Mouse (Mus musculus) kidney, postnatal 10 days (tissue): Measurements from ENCODE around the gene Dennd2c.
"Not testable (repeated sequence)": the region's sequence is repeated elsewhere in the genome, so short reads cannot be mapped to it uniquely, and the experiment has no call there.

Experiments
- DNase-seq: peaks from one replicate; pipeline ENCODE4 v3.0.0; 2021; ENCODE audit warnings: mixed read lengths

Dennd2c gene

GRCm38 (mm10) chr3:103171505-103172267 lies 69.3 kb downstream of the Dennd2c start, which contains the start of gene Bcas2:
TSS of gene Bcas2 (plus strand) at chr3:103171655.
- peak; percentile 100 for DNase-seq

DNA sequence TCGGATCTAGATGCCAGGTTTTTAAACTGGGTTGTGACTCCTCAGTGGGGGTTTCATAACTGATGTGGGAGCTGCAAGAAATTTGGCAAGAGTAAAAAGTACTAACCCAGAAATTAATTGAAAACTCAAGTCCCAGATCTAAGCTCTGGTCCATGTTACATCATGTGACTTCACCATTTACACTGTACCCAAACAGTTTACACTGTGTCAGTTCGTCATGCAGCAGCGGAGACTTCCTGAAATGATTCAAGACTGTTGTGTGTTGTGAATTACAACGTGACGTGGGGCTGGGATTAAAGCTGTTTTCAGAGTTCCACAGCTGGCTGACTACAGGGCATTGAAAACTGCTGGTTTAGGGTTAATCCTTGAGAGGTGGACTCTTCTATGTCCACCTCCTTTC lies 70.2 kb downstream of the Dennd2c start:
- no peak for DNase-seq

GRCm38 (mm10) chr3:103176740-103177139 lies 74.3 kb downstream of the Dennd2c start:
- no peak for DNase-seq

- no peak for DNase-seq
These were observed 77.1 kb downstream of the Dennd2c start for GRCm38 (mm10) chr3:103179527-103179926.

DNA sequence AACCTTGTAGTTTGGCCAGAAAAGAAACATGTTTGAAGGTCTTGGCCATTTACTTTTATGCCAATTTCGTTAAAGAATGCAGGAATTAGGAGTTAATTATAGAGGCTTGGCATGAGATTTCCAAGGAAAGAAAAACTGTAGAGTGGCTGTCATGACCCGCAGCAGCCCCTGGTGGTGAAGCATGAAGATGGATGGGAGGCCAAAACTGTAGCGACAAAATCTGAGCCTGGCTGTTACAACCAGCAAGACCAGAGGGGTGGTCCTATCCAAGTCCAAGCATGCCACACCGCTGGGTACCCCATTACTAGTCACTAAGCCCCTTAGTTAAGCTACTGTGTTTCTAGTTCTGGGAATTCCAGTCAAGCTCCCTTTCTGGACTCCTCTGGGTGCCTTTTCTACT lies 78.8 kb downstream of the Dennd2c start:
- no peak for DNase-seq

GRCm38 (mm10) chr3:103182821-103183220 lies 80.4 kb downstream of the Dennd2c start:
- DNase-seq, result no peak

DNA sequence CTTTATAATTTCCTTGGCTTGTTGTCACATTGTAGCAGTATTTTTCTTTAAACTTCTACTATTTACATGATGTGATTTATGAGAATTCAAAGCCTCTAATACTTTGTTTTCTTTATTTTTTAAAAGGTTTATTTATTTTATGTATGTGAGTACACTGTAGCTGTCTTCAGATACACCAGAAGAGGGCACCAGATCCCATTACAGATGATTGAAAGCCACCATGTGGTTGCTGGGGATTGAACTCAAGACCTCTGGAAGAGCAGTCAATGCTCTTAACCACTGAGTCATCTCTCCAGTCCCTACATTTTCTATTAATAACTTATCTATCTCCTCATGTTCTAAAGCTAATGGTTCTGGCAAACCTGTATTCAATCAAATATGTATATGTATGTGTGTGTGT lies 82.1 kb downstream of the Dennd2c start:
- DNase-seq, result not testable (repeated sequence)

DNA sequence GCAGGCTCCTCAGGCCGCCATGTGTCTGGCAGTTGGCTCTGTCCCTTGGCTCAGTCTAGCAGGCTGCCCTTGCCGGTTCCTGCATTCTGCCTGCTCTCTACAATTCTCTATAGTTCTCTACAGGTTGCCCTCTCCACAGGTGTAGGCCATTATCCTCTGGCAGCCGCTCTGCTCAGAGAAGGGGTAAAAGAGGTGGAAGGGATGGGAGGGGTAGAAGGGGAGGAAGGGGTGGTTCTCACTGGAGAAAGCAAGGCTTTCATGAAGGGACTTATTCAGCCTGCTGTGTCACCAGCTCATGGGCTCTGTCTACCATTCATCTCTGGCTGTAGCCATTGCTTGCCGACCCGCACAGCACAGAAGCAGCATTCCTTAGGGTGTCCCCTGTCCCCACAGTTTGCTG lies 86.0 kb downstream of the Dennd2c start:
- no peak for DNase-seq

DNA sequence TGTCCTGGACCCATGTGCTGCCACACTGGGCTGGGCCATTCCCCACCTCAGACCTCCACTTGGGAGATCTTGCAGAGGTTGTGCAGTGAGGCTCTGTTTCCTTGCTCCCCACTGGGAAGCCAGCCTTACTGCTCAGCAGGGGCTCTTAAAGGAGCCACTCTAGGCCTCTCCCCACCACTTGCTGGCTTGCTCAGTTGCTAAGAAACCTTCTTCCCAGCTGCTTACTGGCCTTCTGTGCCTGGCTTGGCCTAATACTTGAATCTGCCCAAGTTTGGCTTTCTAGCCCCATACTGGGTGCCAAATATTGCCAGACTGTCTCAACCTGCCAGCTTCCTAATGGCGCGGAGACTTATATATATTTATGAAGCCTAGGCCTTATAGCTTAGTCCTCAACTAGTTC lies 86.5 kb downstream of the Dennd2c start:
- no peak for DNase-seq

DNA sequence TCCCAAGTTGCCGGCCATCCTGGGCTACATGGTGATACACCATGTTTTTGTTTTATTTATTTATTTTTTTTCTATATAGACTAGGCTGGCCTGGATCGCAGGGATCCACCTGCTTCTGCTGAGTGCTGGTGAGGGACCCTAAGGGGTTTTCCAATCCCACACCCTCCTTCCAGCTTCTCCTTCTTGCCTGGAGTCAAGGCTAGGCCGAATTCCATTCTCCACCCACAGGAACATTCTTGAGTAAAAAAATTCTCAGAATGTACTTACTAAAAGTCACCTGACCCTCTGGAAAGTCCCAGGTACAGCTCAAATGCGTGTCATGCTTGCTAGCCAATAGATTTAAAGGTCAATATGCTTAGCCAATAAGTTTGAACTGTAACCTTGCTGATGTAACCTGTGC lies 89.8 kb downstream of the Dennd2c start:
- no peak for DNase-seq

DNA sequence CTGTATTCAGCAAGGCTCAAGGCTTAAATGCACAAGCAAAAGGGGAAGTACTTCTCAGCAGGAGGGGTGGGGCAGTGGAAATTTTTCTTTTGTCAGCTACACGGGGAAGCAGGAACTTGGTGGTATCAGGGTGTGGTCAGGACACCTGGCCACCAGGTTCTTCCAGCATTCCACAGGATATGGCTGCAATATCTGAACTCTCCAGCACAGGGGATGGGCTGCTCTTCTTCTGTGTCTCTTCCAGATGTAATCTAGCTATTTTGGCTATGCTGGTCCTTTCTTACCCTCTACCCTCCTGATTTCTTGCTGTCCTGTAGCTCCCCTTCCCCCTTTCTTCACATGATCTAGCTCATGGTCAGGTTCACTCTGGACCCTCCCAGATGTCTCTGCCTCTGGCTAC lies 90.8 kb downstream of the Dennd2c start:
- DNase-seq, result no peak

- DNase-seq, result no peak
These were observed 94.0 kb downstream of the Dennd2c start for GRCm38 (mm10) chr3:103196320-103196823.

DNA sequence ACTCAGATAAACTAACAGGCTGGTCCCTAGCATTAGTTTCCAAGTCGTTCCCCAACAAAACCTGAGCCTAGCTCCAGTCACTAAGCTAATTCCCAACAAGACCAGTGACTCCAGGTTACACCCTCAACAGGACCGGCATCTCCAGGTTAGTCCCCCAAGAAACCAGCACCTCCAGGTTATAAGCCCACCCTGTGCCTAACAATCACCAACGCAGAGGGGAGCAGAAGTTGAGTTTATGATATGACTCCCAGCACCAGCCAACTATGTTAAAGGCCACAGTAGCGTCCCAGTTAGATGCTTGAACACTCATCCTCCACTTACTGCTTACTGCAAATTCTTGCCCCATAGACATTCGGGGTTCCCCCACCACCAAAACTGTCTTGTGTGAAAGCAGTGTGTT lies 97.0 kb downstream of the Dennd2c start:
- no peak for DNase-seq

- not testable (repeated sequence) for DNase-seq
These were observed 98.7 kb downstream of the Dennd2c start for GRCm38 (mm10) chr3:103201105-103201504.

GRCm38 (mm10) chr3:103203554-103203953 lies 101.2 kb downstream of the Dennd2c start:
- no peak for DNase-seq

GRCm38 (mm10) chr3:103204445-103204844 lies 102.0 kb downstream of the Dennd2c start:
- no peak for DNase-seq

DNA sequence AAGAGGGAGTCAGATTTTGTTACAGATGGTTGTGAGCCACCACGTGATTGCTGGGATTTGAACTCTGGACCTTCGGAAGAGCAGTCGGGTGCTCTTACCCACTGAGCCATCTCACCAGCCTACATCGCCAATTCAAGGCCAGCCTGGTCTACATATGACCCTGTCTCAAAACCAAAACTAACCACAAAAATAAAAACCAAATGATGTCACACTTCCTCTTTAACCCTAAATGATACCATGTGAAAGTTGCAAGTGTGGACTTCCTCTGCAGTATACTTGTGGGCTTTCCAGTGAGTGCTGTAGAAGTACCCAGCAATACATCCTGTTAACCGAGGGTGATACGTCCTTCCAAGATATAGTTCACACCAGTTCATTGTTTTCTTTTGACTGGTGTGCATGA lies 104.0 kb downstream of the Dennd2c start:
- no peak for DNase-seq

DNA sequence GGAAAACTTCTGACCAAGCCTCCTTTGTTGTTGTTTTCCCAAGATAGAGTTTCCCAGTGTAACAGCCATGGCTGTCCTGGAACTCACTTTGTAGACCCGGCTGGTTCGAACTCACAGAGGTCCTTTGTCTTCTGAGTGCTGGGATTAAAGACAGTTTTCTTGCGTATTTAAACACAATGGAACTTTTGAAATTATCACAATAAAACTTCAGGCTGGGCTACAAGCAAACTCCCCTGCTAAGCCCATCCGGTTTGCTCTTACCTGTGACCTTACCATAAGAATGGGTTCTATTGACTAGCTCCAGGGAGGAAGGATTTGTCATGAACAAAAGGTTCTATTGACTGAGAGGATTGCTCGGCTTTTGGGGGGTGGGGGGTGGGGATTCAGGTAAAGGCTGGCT lies 105.3 kb downstream of the Dennd2c start:
- no peak for DNase-seq

DNA sequence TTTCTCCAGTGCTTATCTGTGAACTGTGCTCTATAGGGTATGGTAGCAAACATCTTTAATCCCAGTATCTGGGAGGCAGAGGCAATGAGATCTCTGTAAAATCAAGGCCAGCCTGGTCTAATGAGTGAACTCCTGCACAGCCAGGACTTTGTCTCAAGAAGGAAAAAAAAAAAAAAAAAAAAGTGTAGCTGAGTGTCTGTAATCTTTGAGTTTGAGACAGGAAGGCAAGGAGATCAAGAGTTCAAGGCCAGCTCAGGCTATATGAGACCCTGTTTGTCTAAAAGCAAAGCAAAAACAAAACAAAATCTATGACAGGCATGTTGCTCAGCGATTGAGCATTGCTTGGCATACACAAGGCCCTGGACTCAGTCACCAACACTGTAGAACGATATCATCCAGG lies 105.8 kb downstream of the Dennd2c start:
- no peak for DNase-seq

- DNase-seq, result no peak
These were observed 108.7 kb downstream of the Dennd2c start for GRCm38 (mm10) chr3:103211101-103211500.

DNA sequence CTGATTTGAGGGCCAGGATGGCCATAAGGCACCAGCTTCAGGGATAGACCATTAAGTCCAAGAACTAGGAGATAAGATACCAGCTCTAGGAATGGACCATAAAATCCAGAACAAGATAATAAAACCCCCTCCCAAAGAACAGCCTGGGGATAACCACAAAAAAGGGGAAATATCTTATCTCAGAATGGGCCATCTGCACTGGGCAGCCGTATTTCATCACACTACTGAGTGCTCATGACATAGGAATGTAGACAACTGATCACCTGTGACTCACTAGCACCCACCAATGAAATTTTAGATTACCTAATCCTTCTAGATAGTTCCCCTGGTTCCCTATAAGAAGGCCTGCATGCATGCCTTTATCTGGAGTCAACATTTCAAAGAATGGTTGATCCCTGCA lies 109.7 kb downstream of the Dennd2c start:
- DNase-seq, result no peak

- DNase-seq, result no peak
These were observed 111.1 kb downstream of the Dennd2c start for GRCm38 (mm10) chr3:103213537-103213936.

- no peak for DNase-seq
These were observed 112.3 kb downstream of the Dennd2c start for GRCm38 (mm10) chr3:103214593-103215285.

- DNase-seq, result not testable (repeated sequence)
These were observed 113.0 kb downstream of the Dennd2c start for GRCm38 (mm10) chr3:103215399-103215798.
